Mouse (Mus musculus): ENCODE results near the gene Rabep1. TPM values are rescaled to one million over a fixed set of nuclear protein-coding genes. Genes with fewer than 3 reads are reported as not detected.

Rabep1 gene
- 100 to 1,000 TPM; 144 to 170 TPM for total RNA-seq (2021)
- long read RNA-seq, experiment 1, full-length matches to known transcripts: 24 of 79 reads
- long read RNA-seq, experiment 1, partial matches to known transcripts: 34 of 79 reads
- long read RNA-seq, experiment 1, other reads (novel, unspliced or antisense): 21 of 79 reads
- long read RNA-seq, experiment 2, full-length matches to known transcripts: 15 of 24 reads
- long read RNA-seq, experiment 2, partial matches to known transcripts: 2 of 24 reads
- long read RNA-seq, experiment 2, other reads (novel, unspliced or antisense): 7 of 24 reads

DNA sequence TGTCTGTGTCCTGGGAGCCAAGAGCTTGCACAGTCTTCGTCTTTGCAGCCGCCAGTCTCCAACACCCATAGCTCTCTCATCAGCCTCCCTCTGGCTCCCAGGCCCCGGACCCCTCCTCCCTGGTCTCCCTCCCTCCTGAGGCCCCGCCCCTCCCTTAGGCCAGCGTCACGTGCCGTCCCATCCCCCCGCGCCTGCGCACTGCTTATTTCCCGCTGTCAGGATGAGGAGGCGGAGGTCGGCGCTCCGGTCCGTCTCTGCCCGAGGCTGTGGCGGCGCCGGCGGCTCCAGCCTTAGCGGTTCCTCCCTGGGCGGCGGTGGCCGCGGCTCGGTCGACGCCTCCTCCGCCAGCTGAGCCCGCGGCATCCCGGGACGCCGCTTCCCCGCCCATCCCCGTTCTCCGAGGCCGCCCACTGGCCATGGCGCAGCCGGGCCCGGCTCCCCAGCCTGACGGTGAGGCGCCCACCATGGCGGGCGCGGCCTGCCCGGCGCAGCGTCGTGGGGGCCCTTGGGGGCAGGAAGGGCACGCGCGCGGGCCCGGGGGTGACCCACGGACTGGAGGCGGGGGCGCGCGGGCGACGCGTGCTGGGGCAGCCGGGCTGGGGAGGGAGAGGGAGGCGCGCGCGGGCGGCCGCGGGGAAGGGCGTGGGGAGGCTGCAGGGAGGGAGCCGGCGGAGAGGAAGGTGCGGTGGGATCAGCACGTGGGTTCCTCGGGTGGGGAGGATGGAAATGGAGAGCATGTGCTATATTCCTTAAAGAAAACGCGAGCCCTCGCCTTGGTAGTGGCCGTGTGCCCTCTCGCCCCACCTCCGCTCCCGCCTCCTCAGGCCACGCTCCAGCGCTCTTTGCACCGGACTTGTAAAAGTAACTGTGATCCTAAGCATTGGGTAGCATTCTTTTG is at the start of gene Rabep1:
TSS of gene Rabep1 (plus strand) at position 220 of the 898 bp plus-strand sequence.
- DNase-seq: peak; percentile 98 to 99

DNA sequence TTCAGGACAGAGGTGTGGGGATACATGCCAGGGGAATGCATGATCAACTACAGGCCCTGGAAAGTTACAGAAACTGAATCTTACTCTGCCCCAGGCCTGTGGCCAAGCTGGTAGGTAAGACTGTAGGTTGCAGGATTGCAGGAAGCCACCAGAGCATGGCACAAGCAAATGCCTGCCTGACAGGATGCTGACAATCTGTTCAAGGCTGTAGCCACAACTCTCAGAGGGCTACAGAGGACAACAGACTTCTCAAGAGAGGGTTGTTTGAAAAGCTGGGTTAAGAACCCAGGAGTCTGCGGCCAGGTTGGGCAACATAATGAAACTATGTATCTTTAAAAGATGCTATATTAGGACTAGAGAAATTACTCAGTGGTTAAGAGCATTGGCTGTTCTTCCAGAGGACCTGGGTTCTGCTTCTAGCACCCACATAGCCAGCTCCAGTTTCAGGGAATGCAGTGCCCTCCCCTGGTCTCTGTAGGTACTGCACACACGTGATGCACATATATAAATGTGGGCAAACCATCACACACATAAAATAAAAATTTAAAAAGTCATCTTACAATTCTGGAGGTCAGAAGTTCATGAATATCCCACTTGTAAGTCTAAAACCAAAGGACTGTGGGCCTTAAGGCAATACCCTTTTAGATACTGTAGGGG is 42.2 kb upstream of the Rabep1 start:
- DNase-seq: no peak

DNA sequence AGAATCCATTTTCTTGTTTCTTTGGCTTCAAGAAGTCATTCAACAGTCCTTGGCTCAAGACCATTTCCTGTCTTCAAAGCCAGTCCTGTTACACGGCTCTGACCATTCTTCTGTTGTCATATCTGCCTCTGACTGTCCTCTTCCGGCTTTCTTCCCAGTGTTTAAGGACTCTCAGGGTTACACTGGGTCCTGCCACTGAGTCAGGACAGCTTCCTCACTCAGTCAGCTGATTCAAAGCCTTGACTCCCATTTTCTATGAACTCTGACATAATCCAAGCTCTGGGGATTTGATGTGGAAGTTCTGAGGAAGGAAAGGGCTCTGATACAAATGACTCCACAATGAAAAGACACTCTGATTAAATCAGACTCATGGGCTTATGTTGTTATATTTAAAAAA is 41.7 kb upstream of the Rabep1 start:
- DNase-seq: no peak

DNA sequence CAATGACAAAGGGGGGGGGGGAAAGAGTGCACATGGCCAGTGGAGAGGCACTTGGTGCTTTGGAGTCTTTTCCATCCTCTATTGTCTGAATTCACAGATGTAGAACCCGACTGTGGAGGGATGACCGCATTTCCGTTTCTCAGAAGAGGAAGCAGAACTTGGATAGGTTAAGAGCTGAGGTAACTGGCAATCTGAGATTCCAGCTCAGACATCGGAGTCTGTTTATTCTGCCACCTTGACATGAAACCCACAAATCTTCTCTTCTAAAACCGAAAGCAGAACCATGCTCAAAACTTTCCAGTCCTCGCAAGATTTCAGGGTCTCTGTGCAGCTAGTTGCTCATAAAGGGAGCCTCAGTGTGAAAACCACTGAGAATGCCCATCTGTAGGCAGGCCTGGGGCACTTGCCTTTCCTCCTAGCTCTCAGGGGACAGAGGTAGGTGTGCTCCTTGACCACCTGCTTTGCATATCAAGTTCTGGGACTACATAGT is 40.8 kb upstream of the Rabep1 start:
- DNase-seq: no peak

DNA sequence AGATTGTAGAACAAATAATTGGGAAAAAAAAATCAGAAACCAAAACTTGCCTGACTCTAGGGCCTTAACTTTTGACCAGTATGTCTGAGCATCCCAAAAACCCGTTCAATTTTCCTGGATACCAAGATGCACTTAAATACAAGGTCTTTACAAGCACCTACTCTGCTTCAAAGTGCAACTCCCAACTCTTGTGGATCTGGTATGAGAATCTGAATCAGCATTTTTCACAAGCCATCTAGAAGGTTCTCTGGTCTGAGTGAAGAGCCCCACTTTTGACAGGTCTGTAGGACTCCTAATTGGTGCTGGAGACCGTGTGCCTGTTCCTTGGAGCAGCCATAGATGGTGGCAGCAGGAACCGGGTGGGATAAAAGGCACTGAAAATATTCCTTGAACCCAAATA is 40.2 kb upstream of the Rabep1 start:
- no peak for DNase-seq

DNA sequence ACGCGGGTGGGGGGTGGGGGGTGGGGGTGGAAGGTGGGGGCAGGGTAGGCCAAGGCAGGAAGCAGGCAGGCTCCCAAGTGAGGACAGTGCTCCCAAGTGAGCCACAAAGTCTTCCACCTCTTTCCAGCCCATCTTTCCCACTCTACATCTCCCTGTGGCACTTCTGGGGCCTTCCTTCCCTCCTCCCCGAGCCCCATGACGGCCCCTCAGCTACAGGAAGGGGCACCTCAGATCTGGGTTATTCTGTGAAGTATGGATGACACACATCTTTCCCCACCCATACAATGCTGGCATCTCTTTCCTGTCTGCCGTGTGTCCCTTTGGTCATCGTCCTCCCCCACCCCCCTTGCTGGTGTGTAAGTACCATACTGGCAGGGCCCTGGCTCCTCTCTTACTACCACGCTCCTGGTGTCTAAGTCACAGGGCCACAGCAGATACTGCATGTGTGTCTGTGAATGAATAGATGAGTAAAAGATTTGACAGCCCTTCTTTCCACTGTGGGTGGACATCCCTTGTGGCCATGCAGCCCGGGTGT is 38.9 kb upstream of the Rabep1 start:
- no peak for DNase-seq

DNA sequence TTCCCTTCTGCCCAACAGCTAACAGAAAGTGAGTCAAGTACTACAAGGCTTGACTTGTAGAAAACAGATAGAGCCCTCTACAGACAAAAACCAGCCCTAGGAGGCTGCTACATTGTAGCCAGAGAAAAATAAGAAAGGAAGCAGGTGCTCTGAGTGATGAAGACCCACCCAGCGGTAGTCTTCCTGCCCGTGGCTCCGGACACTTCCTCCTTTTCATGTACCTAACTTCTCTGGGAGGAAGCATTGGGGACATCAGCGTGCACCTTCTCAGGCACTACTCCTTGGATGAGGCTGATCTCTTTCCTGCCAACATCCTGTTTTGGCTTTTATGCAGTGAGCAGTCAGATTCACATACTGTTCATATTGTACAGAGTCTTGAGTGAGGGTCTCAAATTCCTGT is 37.9 kb upstream of the Rabep1 start:
- no peak for DNase-seq

DNA sequence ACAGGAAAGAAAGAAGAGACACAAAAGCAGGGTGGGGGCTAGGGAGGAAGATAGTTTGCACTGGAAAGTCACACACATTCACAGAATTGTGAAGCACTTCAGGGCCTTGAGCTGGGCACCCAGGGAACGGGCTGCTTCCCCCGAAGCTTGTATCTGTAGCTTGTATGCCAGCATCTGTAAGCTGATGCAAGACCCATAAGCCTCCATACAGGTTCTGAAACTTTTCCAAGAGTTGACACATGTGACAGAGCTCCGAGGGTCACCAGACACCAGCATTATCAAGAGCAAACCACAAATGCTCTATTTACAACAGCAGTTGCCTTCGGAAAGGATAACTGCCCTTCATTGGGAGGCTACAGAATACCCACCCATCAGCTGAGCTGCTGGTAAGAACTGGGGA is 36.9 kb upstream of the Rabep1 start:
- DNase-seq: no peak

DNA sequence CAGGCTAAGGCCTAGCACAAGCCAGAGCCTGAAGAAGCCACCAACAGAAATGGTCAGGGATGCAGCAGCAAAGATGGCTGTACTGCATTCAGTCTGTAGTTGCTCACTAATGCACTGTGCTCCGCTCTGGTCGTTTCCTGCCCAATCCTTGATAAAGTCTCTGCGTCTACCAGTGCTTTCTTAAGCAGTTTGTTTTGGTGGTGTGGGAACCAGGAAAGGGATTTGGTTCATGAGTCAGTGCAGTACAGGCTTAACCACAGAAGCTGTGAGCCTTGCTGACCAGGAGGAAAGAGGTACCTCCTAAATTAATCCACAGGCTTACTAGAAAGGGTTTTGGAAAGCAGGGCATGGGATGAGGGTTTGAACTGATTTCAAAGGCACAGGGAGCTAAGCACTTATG is 36.5 kb upstream of the Rabep1 start:
- DNase-seq: no peak

DNA sequence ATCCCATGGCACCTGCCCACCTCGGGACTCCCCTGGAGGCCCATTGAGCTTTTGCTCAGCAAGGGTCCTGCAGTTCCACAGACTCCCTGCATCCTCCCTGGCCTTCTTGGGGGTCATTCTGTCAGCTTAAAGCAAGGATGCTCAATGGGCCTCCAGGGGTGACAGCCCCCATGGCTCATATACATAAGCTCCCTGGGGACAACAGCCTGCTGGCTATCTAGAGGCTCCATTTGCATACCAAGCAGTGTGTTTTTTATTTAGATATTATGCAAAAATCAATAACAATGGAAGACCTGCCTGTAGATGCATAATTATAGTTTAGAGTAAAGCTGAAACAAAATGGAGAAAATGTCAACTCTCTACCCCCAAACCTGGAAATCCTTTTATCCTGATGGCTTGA is 35.6 kb upstream of the Rabep1 start:
- no peak for DNase-seq

DNA sequence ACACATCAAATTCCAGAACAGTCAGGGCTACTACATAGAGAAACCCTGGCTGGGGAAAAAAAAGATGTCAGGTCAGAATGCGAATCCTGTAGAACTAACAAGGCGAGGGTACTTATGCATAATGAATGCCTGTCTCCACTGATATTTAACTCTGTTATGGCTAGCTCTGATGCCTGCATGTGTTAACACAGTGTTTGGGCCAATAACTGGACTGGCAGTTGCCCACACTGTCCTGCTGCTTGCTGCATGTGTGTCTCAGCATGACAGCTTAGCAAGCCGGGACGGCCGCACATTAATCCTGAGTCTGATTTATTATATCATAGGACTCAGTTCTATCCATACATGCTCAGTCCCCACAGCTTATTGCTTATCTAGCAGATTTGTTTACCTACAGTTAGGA is 33.5 kb upstream of the Rabep1 start:
- DNase-seq: no peak

DNA sequence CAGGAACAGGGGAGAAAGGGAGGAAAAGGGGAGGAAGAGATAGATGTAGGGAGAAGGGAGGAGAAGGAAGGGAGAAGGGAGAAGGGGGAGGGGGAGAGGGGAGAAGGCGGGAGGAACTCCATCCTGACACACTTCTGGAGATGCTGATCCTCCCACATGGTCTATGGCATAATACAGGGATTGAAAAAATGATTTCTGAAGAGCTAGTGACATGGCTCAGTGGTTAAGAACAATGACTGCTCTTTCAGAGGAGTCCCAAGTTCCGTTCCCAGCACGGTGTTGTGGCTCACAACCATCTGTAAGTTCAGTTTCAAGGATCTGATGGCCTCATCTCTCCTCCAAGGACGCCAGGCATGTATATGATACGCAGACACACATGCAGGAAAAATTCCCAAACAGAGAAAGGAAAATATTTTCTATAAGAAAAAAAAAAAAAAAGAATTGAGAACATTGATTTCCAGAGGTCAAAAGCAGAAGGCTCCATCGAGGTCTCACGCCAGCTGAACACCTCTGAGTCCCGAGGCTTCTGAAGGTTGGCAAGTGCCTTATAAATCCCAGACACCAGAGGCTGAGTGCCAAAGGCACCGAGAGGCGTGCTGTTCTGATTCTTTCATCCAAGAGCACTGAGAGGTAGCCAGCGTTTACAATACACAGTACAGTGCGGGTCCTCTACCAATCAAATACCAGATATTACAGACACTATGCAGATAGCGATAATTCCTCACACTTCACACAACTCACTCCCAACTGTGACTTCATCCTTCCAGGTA is 32.9 kb upstream of the Rabep1 start:
- DNase-seq: no peak

DNA sequence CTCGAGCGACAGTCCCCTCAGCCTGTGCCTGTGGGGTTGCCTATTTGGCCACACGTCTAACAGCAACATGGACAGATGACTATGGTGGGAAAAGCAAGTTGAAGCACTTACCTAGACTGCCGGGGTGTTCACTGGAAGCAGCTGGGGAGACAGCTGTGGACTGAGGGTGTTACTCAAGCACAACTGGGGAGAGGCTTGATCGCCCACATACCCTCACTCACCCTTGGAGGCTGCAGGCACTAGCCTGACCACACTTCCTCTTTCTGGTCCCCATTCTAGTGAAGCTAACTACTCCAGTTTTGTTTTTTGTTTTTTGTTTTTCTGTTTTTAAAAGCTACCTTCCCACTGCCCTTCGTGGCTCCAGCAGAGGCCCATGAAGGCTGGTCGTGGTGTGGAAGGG is 32.2 kb upstream of the Rabep1 start, which contains the start of gene Scimp:
TSS of gene Scimp (minus strand) at position 222 of the 400 bp plus-strand sequence.
- DNase-seq: no peak

DNA sequence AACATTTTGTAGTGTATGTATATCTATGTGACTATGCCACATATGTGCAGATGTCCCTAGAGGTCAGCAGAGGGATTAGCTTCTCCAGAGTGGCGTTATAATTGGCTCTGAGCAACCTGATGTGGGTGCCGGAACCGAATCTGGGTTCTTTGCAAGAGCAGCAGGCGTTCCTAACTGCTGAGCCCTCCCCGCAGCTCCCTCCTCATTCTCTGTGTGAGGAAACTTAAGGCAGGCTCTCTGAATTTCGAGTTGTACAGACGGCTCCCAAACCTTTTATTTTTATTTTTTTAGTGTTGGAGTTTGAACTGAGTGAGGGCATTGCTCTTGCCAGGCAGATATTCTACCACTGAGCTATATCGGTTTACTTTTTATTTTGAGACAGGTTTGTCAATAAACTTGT is 29.5 kb upstream of the Rabep1 start:
- DNase-seq: no peak

DNA sequence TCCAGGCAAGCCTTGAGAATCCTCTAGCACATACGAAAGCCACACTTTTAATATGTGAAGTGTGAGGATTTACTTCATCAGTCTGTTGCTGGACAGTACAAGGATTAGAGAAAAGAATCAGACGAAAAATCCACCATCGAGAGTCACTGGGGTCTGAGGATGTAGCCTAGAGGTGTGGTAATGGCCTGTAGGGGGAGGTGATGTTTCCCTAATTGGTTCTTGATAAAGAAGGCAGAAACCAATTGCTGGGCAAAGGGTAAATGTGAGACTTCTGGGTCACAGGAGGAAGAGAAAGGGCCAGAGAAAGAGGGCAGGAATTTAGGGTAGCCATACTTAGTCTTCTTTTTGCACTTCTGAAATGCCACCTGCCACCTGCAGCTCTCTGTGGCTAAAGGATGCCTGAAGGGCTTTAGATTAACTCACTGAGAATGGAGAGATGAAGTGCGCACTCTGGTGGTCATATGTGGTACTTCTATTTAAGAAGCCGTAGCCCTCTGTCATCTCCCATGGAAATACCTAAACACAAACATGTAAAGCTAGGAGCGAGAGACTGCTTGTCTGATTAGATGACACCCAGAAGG is 29.0 kb upstream of the Rabep1 start:
- peak; percentile 28 to 66 for DNase-seq

DNA sequence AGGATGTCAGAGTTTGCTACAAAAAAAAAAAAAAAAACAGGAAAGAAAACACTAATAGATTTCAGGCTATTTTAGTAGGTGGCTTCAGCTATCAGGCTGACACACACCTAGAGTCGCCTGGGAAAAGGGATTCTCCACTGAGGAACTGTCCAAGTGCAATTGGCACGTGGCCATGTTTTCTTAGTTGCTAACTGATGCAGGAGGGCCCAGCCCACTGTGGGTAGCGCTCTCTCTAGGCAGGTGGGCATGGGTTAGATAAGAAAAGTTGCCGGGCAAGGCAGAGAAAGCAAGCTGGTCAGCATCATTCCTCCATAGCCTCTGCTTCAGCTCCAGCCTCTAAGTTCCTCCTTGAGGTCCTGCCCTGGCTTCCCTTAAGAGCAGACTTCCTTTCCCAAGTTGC is 27.8 kb upstream of the Rabep1 start:
- no peak for DNase-seq

DNA sequence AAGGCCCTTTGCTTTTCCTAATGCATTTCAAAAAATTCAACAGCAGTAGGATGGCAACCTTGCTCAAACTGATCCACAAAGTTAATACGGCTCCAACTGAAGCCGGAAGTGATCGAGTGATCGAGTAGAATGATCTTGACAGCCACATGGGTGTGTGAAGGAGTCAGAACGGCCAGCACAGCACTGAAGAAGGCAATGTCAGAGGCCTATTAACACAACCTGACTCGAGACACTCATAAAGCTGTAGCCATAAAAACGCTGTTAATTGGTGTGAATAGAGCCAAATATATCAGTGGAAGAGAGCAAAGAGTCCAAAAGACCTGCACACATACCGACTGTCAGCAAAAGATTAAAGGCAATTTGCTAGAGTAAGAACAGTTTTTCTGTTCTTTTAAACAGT is 24.5 kb upstream of the Rabep1 start:
- no peak for DNase-seq

DNA sequence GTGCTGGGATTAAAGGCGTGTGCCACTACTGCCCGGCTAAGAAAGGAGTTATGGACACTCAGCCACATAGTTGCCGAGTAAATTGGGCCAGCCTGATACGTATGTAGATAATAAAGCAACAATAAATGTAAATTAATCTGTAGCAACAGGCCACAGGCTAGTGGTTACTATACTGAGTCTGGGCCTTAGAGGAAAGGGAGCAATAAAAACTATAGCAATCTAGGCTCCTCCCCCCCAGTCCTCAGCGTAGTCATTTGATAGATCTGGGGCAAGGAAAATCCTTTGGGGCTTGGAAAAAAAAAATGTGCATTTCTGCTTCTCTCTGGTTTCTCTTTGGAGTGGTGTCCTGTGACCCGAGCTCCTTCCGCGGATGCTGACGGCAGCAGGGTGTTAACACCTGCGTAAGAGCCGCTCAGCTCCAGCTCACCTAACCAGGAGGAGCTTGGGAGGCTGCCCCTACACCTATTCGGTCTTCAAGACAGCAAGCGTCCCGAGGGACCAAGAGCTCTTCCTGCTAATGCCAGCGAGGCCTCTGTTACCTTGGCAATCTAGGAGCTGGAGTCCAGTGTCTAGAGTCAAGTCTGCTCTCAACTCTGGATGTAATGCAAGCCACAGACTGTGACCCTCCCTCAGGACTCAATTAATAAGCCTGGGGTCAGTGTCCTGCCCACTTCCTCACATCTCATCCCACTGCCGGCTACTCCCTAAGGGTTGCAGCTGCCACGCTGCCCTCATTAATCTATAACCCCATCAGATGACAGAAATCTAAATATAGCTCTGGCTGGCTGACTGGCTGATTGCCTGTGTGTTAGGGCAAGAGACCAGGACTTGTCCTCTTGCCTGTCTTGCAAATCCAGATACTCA is 22.6 kb upstream of the Rabep1 start:
- DNase-seq: peak; percentile 65 to 69

DNA sequence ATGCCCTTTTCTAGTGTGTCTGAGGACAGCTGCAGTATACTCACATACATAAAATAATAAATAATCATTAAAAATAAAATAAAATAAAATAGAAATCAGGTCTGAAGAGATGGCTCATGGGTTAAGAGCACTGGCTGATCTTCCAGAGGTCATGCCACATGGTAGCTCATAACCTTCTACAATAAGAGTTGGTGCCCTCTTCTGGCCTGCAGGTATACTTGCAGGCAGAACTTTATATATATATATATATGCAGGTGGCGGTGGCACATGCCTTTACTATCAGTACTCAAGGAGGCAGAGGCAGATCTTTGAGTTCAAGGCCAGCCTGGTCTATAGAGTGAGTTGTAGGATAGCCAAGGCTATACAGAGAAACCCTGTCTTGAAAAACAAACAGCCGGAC is 18.4 kb upstream of the Rabep1 start:
- DNase-seq: no peak

DNA sequence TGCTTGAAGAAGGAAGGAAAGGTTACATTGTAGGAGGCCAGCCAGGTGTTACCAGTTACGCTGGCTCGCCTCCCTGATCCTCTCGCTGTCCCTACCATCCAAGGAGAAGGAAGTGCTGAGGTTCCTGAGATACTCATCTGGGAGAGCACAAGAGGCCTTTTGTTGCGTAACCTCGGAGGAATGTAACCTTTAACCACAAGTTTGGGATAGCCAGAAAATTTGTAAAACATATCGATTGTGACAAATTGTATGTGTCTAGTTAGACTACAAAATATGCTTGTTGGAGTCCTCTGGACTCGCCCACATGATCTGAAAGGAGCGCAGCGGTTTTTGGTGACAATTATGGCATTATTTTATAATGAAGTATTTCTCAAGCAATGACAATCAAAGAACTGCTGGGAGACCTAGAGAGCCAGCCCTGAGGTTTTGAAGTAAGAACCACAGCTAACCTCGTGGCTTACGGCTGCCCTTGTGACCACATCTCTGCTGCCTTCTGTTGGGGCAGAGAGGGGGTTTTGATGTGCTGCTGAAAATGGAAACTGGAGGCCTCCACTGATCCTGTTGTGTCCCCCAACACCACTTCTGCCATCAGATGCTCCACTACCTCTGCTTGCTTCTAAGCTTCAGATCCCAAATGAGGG is 15.5 kb upstream of the Rabep1 start:
- no peak for DNase-seq

Data from adrenal gland, postnatal 36 days (tissue).